Mouse (Mus musculus) G1E (cell line): Measurements from ENCODE around the gene Scube2.

Experiments used
- CTCF ChIP-seq: IDR thresholded peaks from 2 replicates; pipeline ENCODE4 v1.5.1; 2012; ENCODE audit warnings: low read depth, low read length, inconsistent platforms, mixed read lengths
- GATA1 ChIP-seq: IDR thresholded peaks from 2 replicates; pipeline ENCODE4 v1.6.1; 2012; ENCODE audit warnings: borderline replicate concordance, low read length, inconsistent platforms, mixed read lengths
- GATA2 ChIP-seq: IDR thresholded peaks from 2 replicates; pipeline ENCODE4 v1.6.1; 2012; ENCODE audit warnings: low read depth, low read length, inconsistent platforms, borderline replicate concordance
- POLR2AphosphoS5 ChIP-seq: IDR thresholded peaks from 2 replicates; pipeline ENCODE4 v1.6.1; 2012; ENCODE audit warnings: low read depth, low read length, inconsistent platforms; ENCODE audit not compliant: insufficient replicate concordance
- TAL1 ChIP-seq: conservative IDR thresholded peaks from 2 replicates; pipeline ENCODE4 v1.6.1; 2012; ENCODE audit warnings: low read depth, low read length, inconsistent platforms, mixed read lengths

DNA sequence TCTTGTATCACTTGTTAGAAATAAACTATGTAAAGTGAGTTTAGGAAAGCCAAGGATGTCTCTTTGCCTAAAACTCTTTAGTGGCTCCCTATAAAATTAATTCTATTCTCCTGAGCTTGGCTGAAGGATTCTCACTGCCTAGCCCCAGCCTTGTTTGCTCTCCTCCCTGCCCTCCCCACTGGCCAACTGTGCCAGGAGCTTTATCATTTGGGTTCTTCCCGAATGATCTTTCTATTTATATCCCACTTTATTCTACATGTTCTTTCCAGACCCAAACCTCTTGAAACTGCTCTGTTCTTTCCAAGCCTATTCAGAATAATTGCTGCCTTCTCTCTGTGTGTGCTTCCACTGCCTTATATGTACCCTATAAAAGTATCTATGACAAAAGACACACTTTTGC, 62.0 kb downstream of the Scube2 start:
- TF ChIP-seq CTCF (no peak), TAL1 (no peak), GATA1 (no peak), POLR2AphosphoS5 (no peak), GATA2 (no peak)
